Mouse (Mus musculus): ENCODE results near the gene Ctcfl. TPM values are rescaled to one million over a fixed set of nuclear protein-coding genes. Genes with fewer than 3 reads are reported as not detected.

Gene Ctcfl
- polyA plus RNA-seq, 1 experiment from 2014 or later = 0.08 TPM

DNA sequence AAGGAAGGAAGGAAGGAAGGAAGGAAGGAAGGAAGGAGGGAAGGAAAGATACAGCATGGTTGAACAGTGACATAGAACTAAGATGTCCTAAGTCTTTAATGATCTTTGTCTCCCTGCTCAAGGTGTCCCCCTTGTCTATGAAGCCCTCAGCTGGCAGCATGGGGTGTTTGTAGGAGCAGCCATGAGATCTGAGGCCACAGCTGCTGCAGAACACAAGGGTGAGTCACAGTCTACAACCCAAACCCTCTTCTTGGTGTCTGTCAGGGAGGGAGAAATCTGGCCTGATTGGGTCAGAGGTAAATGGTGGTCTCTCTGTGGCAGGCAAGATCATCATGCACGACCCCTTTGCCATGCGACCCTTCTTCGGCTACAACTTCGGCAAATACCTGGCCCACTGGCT, 38.5 kb upstream of the Ctcfl start:
- Histone ChIP-seq H3K4me1 (ENCODE audit: control insufficient read depth, insufficient read depth, low read length) (peaks cover 19% of the 10 kb centered on the region), H3K9me3 (ENCODE audit: control insufficient read depth, low read length) (no peaks in the 10 kb centered on the region), H3K4me3 (ENCODE audit: low read length) (no peak overlapping the region), H3K27ac (ENCODE audit: low read depth, low read length) (no peak overlapping the region), H3K4me2 (replicated peaks; ENCODE audit: low read depth, low read length) (no peak overlapping the region), H3K9ac (ENCODE audit: low read depth, low read length) (no peak overlapping the region), H3K36me3 (ENCODE audit: control insufficient read depth, insufficient read depth, low read length) (no peaks in the 10 kb centered on the region), H3K27me3 (ENCODE audit: control insufficient read depth, insufficient read depth, low read length) (no peaks in the 10 kb centered on the region)
- WGBS = 87% methylated on average over 4 of the region's 4 CpGs
- no peak for ATAC-seq (ENCODE audit: low FRiP score, low TSS enrichment)

DNA sequence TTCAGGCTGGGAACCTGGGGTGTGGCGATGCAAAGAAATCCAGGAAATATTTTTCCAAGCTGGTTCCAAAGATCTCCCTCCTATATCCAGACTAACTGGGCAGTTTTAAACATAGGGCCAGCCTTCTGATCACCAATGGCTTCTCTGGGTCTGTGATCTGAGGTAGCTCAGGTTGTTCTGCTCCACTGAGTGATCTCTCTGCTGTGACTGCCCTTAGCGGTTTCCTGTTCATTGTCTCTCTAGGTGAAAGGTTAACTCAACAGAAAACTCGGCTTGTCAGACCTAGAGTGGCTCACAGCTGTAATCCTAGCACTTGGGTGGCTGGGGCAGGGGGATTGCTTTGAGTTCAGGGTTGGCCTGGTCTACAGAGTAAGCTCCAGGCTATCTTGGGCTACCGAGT, 38.1 kb upstream of the Ctcfl start:
- 0 out of 2 replicates have a peak, but pooled peaks have one; percentile 28 for ATAC-seq (ENCODE audit: low FRiP score, low TSS enrichment)
- 41% methylated on average over 4 of the region's 4 CpGs for WGBS
- Histone ChIP-seq H3K4me2 (replicated peaks; ENCODE audit: low read depth, low read length) (no peak overlapping the region), H3K4me1 (ENCODE audit: control insufficient read depth, insufficient read depth, low read length) (peaks cover 20% of the 10 kb centered on the region), H3K36me3 (ENCODE audit: control insufficient read depth, insufficient read depth, low read length) (no peaks in the 10 kb centered on the region), H3K27ac (ENCODE audit: low read depth, low read length) (no peak overlapping the region), H3K9me3 (ENCODE audit: control insufficient read depth, low read length) (no peaks in the 10 kb centered on the region), H3K4me3 (ENCODE audit: low read length) (no peak overlapping the region), H3K9ac (ENCODE audit: low read depth, low read length) (no peak overlapping the region), H3K27me3 (ENCODE audit: control insufficient read depth, insufficient read depth, low read length) (no peaks in the 10 kb centered on the region)

DNA sequence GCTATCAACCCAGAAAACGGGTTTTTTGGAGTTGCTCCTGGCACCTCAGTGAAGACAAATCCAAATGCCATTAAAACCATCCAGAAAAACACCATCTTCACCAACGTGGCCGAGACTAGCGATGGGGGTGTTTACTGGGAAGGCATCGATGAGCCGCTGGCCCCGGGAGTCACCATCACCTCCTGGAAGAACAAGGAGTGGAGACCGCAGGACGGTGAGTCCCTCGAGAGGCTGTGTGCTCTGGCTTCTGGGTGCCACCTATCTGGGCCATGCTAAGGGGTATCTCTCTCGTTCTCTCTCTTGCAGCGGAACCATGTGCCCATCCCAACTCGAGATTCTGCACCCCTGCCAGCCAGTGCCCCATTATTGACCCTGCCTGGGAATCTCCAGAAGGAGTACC, 37.6 kb upstream of the Ctcfl start:
- H3K4me2 ChIP-seq (replicated peaks; ENCODE audit: low read depth, low read length) = no peak overlapping the region
- H3K4me3 ChIP-seq (ENCODE audit: low read length) = no peak overlapping the region
- no peaks in the 10 kb centered on the region for H3K9me3 ChIP-seq (ENCODE audit: control insufficient read depth, low read length)
- no peak overlapping the region for H3K27ac ChIP-seq (ENCODE audit: low read depth, low read length)
- WGBS = 87% methylated on average over 13 of the region's 13 CpGs
- ATAC-seq (ENCODE audit: low FRiP score, low TSS enrichment) = no peak
- H3K9ac ChIP-seq (ENCODE audit: low read depth, low read length) = no peak overlapping the region
- no peaks in the 10 kb centered on the region for H3K27me3 ChIP-seq (ENCODE audit: control insufficient read depth, insufficient read depth, low read length)
- H3K4me1 ChIP-seq (ENCODE audit: control insufficient read depth, insufficient read depth, low read length) = peaks cover 22% of the 10 kb centered on the region
- H3K36me3 ChIP-seq (ENCODE audit: control insufficient read depth, insufficient read depth, low read length) = no peaks in the 10 kb centered on the region

DNA sequence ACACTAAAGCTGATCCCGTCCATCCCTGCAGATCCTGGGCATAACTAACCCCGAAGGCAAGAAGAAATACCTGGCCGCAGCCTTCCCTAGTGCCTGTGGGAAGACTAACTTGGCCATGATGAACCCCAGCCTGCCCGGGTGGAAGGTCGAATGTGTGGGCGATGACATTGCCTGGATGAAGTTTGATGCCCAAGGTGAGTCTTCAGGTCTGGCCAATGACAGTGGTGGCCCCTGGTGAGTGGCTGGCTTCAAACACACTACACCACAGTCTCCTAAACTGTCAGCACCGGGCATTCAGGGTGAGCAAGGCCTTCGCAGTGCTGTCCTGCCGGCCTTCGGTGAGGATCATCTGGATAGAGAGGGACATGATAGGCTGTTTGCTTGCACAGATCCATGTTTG, 36.6 kb upstream of the Ctcfl start:
- H3K36me3 ChIP-seq (ENCODE audit: control insufficient read depth, insufficient read depth, low read length) = no peaks in the 10 kb centered on the region
- H3K4me2 ChIP-seq (replicated peaks; ENCODE audit: low read depth, low read length) = no peak overlapping the region
- no peaks in the 10 kb centered on the region for H3K27me3 ChIP-seq (ENCODE audit: control insufficient read depth, insufficient read depth, low read length)
- ATAC-seq (ENCODE audit: low FRiP score, low TSS enrichment) = no peak
- H3K4me3 ChIP-seq (ENCODE audit: low read length) = no peak overlapping the region
- H3K9ac ChIP-seq (ENCODE audit: low read depth, low read length) = no peak overlapping the region
- WGBS = 95% methylated on average over 10 of the region's 10 CpGs
- H3K27ac ChIP-seq (ENCODE audit: low read depth, low read length) = no peak overlapping the region
- H3K9me3 ChIP-seq (ENCODE audit: control insufficient read depth, low read length) = no peaks in the 10 kb centered on the region
- peaks cover 24% of the 10 kb centered on the region for H3K4me1 ChIP-seq (ENCODE audit: control insufficient read depth, insufficient read depth, low read length)

DNA sequence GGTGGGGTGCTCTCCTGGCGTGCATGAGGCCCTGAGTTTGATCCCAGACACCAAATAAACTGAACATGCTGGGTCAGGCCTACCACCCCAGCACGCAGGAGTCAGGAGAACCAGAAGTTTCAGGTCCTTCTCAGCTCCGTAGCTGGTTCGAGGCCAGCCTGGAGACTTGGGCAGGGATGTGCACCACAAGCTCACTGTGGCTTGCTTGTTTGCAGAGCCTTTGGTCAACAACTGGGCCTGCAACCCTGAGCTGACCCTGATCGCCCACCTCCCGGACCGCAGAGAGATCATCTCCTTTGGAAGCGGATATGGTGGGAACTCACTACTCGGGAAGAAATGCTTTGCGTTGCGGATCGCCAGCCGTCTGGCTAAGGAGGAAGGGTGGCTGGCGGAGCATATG, 35.6 kb upstream of the Ctcfl start:
- Histone ChIP-seq H3K36me3 (ENCODE audit: control insufficient read depth, insufficient read depth, low read length) (no peaks in the 10 kb centered on the region), H3K9ac (ENCODE audit: low read depth, low read length) (no peak overlapping the region), H3K4me2 (replicated peaks; ENCODE audit: low read depth, low read length) (no peak overlapping the region), H3K27ac (ENCODE audit: low read depth, low read length) (no peak overlapping the region), H3K9me3 (ENCODE audit: control insufficient read depth, low read length) (no peaks in the 10 kb centered on the region), H3K4me1 (ENCODE audit: control insufficient read depth, insufficient read depth, low read length) (peaks cover 24% of the 10 kb centered on the region), H3K27me3 (ENCODE audit: control insufficient read depth, insufficient read depth, low read length) (no peaks in the 10 kb centered on the region), H3K4me3 (ENCODE audit: low read length) (no peak overlapping the region)
- ATAC-seq (ENCODE audit: low FRiP score, low TSS enrichment) = no peak
- WGBS = 92% methylated on average over 14 of the region's 14 CpGs

DNA sequence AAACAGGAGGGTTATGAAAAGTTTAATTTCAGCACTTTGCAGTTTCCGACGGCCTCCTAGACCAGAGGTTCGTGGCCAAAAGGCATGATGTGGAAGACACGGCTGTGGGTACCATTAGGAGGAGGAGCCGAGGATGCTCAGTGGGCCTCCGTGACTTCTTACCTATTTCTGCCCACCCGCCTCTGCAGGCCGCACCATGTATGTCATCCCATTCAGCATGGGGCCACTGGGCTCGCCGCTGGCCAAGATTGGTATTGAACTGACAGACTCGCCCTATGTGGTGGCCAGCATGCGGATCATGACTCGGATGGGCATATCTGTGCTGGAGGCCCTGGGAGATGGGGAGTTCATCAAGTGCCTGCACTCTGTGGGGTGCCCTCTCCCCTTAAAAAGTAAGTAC, 35.2 kb upstream of the Ctcfl start:
- Histone ChIP-seq H3K27me3 (ENCODE audit: control insufficient read depth, insufficient read depth, low read length) (no peaks in the 10 kb centered on the region), H3K4me2 (replicated peaks; ENCODE audit: low read depth, low read length) (no peak overlapping the region), H3K36me3 (ENCODE audit: control insufficient read depth, insufficient read depth, low read length) (no peaks in the 10 kb centered on the region), H3K9ac (ENCODE audit: low read depth, low read length) (no peak overlapping the region), H3K27ac (ENCODE audit: low read depth, low read length) (no peak overlapping the region), H3K4me1 (ENCODE audit: control insufficient read depth, insufficient read depth, low read length) (peaks cover 24% of the 10 kb centered on the region), H3K4me3 (ENCODE audit: low read length) (no peak overlapping the region), H3K9me3 (ENCODE audit: control insufficient read depth, low read length) (no peaks in the 10 kb centered on the region)
- ATAC-seq (ENCODE audit: low FRiP score, low TSS enrichment) = no peak
- WGBS = 95% methylated on average over 13 of the region's 13 CpGs

DNA sequence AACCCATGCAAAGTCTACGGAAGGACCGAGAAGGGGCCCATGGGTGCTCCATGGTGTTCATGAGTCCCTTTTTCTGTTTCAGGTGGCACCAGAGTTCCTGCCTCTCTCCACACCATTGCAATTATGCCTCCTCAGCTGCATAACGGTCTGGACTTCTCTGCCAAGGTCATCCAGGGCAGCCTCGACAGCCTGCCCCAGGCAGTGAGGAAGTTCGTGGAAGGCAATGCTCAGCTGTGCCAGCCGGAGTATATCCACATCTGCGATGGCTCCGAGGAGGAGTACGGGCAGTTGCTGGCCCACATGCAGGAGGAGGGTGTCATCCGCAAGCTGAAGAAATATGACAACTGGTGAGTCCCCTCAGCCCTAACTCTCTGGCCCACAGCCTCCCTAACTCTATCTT, 33.9 kb upstream of the Ctcfl start:
- 77% methylated on average over 10 of the region's 10 CpGs for WGBS
- no peak for ATAC-seq (ENCODE audit: low FRiP score, low TSS enrichment)

DNA sequence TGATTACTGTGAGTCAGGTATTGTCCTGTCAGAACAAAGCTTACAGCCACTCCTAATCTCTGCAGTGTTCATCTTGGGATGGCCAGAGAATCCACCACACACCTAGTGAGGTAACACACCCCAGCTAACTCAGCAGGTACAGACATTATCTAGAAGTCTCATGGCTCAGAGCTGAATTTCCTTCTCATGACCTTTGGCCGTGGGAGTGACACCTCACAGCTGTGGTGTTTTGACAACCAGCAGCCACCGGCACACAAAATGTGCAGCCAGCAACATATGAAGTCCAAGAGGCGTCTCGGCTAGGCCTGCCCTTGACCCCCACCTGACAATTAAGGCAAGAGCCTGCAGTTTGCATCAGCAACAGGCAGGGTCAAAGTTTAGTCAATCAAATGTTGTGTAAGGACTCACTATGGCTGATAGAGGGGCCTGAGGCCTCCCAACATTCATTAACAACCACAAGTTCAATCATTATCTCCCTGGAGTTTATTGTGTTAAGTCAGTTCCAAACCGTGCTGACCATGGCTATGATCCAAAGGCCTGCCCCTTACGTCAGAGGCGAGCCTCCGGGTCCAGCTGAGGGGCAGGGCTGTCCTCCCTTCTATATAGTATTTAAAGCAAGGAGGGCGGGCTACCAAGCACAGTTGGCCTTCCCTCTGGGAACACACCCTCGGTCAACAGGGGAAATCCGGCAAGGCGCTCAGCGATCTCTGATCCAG, 33.3 kb upstream of the Ctcfl start, which contains the start of gene Pck1:
TSS of gene Pck1 (plus strand) at position 613 of the 716 bp plus-strand sequence.
- H3K4me3 ChIP-seq (ENCODE audit: low read length) = no peak within 1 kb of the TSS
- H3K9ac ChIP-seq (ENCODE audit: low read depth, low read length) = no peak within 1 kb of the TSS
- no peaks in the 10 kb centered on the region for H3K27me3 ChIP-seq (ENCODE audit: control insufficient read depth, insufficient read depth, low read length)
- 44% methylated on average over 13 of the region's 13 CpGs for WGBS
- ATAC-seq (ENCODE audit: low FRiP score, low TSS enrichment) = peak; percentile 64
- no peaks in the 10 kb centered on the region for H3K36me3 ChIP-seq (ENCODE audit: control insufficient read depth, insufficient read depth, low read length)
- H3K4me1 ChIP-seq (ENCODE audit: control insufficient read depth, insufficient read depth, low read length) = peaks cover 16% of the 10 kb centered on the region
- no peak within 1 kb of the TSS for H3K4me2 ChIP-seq (replicated peaks; ENCODE audit: low read depth, low read length)
- no peak within 1 kb of the TSS for H3K27ac ChIP-seq (ENCODE audit: low read depth, low read length)
- H3K9me3 ChIP-seq (ENCODE audit: control insufficient read depth, low read length) = no peaks in the 10 kb centered on the region

More for the DNA sequence above, 33.9 kb upstream of the Ctcfl start:
- no peaks in the 10 kb centered on the region for H3K36me3 ChIP-seq (ENCODE audit: control insufficient read depth, insufficient read depth, low read length)
- peaks cover 18% of the 10 kb centered on the region for H3K4me1 ChIP-seq (ENCODE audit: control insufficient read depth, insufficient read depth, low read length)
- no peaks in the 10 kb centered on the region for H3K9me3 ChIP-seq (ENCODE audit: control insufficient read depth, low read length)
- H3K27ac ChIP-seq (ENCODE audit: low read depth, low read length) = no peak overlapping the region
- H3K27me3 ChIP-seq (ENCODE audit: control insufficient read depth, insufficient read depth, low read length) = no peaks in the 10 kb centered on the region
- H3K4me3 ChIP-seq (ENCODE audit: low read length) = no peak overlapping the region
- no peak overlapping the region for H3K4me2 ChIP-seq (replicated peaks; ENCODE audit: low read depth, low read length)
- no peak overlapping the region for H3K9ac ChIP-seq (ENCODE audit: low read depth, low read length)

DNA sequence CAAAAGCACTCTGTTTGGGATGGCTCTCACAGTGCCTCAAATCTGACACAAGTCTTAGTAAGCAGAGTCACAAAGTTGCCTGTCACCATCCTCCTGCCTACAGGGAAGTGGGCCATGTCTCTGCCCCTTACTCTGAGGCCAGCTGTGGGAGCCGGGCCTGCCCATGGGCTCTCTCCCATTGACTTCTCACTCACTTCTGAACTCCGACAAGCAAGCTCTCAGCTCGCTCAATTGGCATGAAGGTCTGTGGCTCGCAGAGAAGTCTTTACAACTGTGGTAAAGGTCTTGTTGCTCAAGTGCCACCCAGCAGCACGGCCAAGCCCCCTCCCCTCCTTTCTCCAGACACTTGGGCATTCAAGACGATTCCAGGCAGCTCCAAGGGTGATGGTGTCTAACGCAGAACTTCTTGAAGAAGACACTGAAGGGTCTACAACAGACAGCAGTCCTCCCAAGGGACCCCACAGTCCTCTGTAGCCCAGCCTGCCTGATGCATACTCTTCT, 32.5 kb upstream of the Ctcfl start:
- no peaks in the 10 kb centered on the region for H3K27me3 ChIP-seq (ENCODE audit: control insufficient read depth, insufficient read depth, low read length)
- H3K9me3 ChIP-seq (ENCODE audit: control insufficient read depth, low read length) = no peaks in the 10 kb centered on the region
- no peak overlapping the region for H3K9ac ChIP-seq (ENCODE audit: low read depth, low read length)
- H3K4me2 ChIP-seq (replicated peaks; ENCODE audit: low read depth, low read length) = no peak overlapping the region
- ATAC-seq (ENCODE audit: low FRiP score, low TSS enrichment) = no peak
- H3K4me1 ChIP-seq (ENCODE audit: control insufficient read depth, insufficient read depth, low read length) = peaks cover 9% of the 10 kb centered on the region; the same call in 1 of the 2 replicates
- 90% methylated on average over 7 of the region's 7 CpGs for WGBS
- H3K27ac ChIP-seq (ENCODE audit: low read depth, low read length) = no peak overlapping the region
- no peaks in the 10 kb centered on the region for H3K36me3 ChIP-seq (ENCODE audit: control insufficient read depth, insufficient read depth, low read length)
- H3K4me3 ChIP-seq (ENCODE audit: low read length) = no peak overlapping the region
